Mouse (Mus musculus) gastrocnemius, adult 18-20 months (tissue): ENCODE results near the gene Rragd. TPM values are rescaled to one million over a fixed set of nuclear protein-coding genes. Genes with fewer than 3 reads are reported as not detected.
"Not testable (repeated sequence)": the region's sequence is repeated elsewhere in the genome, so short reads cannot be mapped to it uniquely, and the experiment has no call there.

ENCODE experiments used
- DNase-seq: peaks from one replicate; pipeline ENCODE4 v3.0.0; 2021; ENCODE audit warnings: low spot score
- long read RNA-seq, 2 experiments: library from polyadenylated mRNA; stranded (forward); transcript quantifications; one replicate each; pipeline ENCODE4 v2.0.0; 2021
- total RNA-seq, 2 experiments: library from RNA; stranded (reverse); gene quantifications; 2 replicates each; pipeline ENCODE4 v1.2.3; 2021

Rragd gene
- 100 to 1,000 TPM; 174 to 189 TPM for total RNA-seq
- long read RNA-seq, experiment 1, full-length matches to known transcripts: 89 of 142 reads
- long read RNA-seq, experiment 1, partial matches to known transcripts: 49 of 142 reads
- long read RNA-seq, experiment 1, other reads (novel, unspliced or antisense): 4 of 142 reads
- long read RNA-seq, experiment 2, full-length matches to known transcripts: 57 of 94 reads
- long read RNA-seq, experiment 2, partial matches to known transcripts: 3 of 94 reads
- long read RNA-seq, experiment 2, other reads (novel, unspliced or antisense): 34 of 94 reads

GRCm38 (mm10) chr4:32982716-32983175 is at the start of gene Rragd:
Gene Rragd (plus strand): TSS chr4:32983037.
- DNase-seq: no peak

GRCm38 (mm10) chr4:32936762-32937341 is 46.0 kb upstream of the Rragd start:
- peak; percentile 22 for DNase-seq

GRCm38 (mm10) chr4:32939521-32939920 is 43.3 kb upstream of the Rragd start:
- no peak for DNase-seq

GRCm38 (mm10) chr4:32939964-32940363 is 42.9 kb upstream of the Rragd start:
- no peak for DNase-seq

- no peak for DNase-seq
Measured at GRCm38 (mm10) chr4:32940984-32941383, 41.9 kb upstream of the Rragd start.

DNA sequence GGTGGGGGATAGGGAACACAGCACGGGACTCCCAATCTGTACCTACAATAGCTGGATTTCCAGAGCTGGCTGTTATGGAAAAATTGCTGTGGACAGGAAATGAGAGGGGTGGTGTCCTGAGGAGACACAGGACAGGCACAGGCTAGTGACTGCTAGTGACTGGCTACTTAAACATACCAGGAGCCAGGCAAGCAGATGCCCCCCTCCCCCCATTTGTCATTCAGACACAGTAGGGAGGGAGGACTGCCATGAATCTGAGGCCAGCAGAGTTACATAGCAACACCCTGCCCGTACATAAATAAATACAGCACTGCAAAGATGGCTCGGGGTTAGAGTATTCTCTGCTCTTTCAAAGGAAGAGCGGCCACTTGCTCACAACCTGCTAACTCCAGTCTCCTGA is 35.2 kb upstream of the Rragd start:
- peak; percentile 50 for DNase-seq

- DNase-seq: no peak
Measured at GRCm38 (mm10) chr4:32948696-32949095, 34.1 kb upstream of the Rragd start.

DNA sequence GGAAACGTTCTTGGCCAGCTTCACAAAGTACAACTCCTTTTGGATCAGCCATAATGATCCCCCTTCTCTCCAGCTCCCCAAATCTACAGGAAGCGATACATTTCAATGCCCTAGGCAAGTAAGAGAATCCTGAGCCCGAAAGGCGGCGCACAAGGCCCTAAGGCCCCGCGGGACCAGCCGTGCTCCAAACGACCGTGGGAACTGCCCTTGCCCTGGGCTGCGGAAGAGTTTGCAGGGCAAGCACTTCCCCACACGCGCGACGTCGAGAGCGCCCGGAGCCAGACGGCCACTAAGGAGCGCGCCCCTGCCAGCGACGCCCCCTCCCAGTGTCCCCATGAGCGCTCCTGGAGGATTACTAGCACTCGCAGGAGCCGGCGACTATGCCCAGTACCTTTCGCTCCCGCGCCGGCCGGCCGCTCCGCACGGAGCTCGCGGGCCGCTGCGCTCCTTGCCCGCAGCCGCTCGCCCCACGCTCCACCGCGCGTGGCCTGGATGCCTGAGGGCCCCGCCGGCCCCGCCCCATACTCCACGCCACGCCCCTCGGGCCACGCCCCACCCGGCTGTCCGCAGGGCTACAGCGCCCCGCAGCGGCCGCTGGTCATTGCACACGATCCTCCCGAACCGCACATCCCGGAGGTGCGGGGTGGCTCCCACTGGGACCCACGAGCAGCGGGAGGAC is 32.3 kb upstream of the Rragd start, which contains the start of gene Ankrd6:
TSS of gene Ankrd6 (minus strand) at position 486 of the 679 bp plus-strand sequence.
- peak; percentile 63 for DNase-seq

DNA sequence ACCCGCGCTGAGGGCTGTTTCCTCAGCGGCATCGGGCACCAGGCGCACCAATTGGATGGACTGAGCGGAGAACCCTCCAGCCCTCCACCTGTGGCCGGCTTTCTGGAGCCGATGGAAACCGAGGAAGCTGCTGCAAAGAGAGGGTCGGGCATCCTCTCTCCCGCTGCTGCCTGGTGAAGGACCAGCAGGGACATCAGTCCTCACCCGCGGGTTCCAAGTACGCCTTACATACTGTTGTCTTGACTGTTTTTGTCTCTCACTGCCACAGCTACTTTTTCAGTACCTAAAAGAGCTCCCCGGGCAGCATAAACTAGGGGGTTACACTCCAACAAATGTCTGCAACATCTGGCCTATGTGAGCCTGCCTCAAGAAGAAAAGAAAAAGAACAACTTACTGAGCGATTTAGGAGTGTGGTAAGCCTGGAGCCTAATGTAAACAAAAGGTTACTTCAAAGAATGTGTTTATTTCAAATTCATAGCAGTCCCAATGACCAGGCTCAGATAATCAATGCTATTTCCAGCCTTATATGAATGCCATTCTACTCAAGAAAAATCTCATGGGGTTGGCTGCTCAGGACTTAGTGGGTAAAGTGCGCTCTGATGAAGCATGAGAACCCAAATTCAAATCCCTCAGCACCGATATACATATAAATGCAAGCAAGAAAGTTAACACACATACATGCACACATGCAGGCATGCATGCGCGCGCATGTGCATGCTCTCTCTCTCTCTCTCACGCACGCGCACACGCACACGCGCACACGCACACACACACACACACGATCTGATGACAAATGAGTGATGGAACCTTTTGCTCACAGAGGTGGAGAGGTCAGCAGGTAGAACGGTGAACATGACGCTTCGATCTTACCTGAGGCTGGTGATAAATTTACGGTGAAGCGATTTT is 31.5 kb upstream of the Rragd start:
- no peak for DNase-seq

- DNase-seq: no peak
Measured at GRCm38 (mm10) chr4:32952681-32953080, 30.2 kb upstream of the Rragd start.

- DNase-seq: no peak
Measured at GRCm38 (mm10) chr4:32956423-32956822, 26.4 kb upstream of the Rragd start.

- DNase-seq: no peak
Measured at GRCm38 (mm10) chr4:32961394-32961793, 21.4 kb upstream of the Rragd start.

DNA sequence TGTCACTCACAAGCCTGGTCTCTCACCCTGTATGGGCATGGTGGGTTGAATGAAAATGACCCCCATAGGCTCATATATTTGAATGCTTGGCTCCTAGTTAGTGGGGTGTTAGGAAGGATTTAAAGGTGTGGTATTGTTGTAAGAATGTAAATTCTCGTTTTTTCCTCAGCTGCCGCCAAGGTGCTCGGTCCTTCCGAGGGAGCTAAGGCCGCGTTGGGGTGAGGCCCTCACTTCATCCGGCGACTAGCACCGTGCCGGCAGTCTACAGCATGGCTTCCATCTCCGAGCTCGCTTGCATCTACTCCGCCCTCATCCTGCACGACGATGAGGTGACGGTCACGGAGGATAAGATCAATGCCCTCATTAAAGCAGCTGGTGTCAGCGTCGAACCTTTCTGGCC is 18.2 kb upstream of the Rragd start:
- not testable (repeated sequence) for DNase-seq

GRCm38 (mm10) chr4:32977331-32977730 is 5.5 kb upstream of the Rragd start:
- no peak for DNase-seq

GRCm38 (mm10) chr4:32980061-32980460 is 2.8 kb upstream of the Rragd start:
- no peak for DNase-seq

- no peak for DNase-seq
Measured at GRCm38 (mm10) chr4:32981617-32982016, 1.2 kb upstream of the Rragd start.

GRCm38 (mm10) chr4:32982041-32982715 is 659 bp upstream of the Rragd start:
- DNase-seq: no peak

- peak; percentile 72 for DNase-seq
Measured at GRCm38 (mm10) chr4:32983176-32984155, 629 bp downstream of the Rragd start.

DNA sequence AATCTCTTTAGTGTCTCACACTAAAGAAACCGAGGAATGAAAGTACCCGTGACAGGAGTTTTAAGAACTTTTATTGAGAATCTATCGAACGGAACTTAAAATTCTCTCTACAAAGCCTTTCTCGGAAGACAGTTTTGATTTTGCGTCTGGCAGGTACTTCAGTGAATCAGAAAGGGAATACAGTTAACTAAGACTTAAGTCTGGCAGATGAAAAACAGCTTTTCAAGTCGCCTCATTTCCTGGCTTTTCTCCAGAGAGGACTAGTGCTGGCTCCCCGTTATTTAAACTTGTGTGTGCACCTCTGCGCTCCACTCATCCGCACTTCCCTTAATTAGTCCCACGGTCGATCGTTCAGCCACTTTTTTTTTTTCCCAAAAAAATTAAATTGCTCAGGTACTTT is 1.4 kb downstream of the Rragd start:
- DNase-seq: no peak
